Mouse (Mus musculus): ENCODE data around the gene Ddx59.

- no peak for TF ChIP-seq CTCF (IDR thresholded peaks at IDR 0.05; ENCODE audit: low read depth)
- TF ChIP-seq EP300 (optimal IDR thresholded peaks at IDR 0.05), result no peak
Observed at GRCm38 (mm10) chr1:136440741-136441140, 25.7 kb downstream of the Ddx59 start.
